Mouse (Mus musculus) embryo, embryonic 11.5 days (tissue): ENCODE results near the gene Ppp1r15b.

ENCODE experiments used
- DNase-seq: peaks from one replicate; pipeline ENCODE4 v3.0.0-alpha.2; 2012; ENCODE audit warnings: low read depth, low spot score

The Ppp1r15b gene

DNA sequence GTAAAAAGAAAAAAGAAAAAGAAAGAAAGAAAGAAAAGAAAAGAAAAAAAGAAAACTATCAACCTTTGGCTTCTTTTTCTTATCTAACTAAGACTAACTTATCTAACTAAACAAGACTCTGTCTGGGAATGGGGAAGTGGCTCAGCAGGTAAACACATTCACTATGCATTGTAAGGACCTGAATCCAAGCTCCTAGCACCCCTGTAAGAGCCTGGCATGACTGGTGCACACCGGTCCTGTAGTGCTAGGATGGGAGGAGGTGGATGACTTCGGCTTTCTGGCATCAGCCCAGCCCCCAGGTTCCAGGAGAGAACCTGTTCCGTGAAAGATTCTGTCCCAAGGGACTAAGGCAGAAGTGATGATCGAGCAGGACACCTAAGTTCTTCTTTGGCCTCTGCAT is 30.6 kb downstream of the Ppp1r15b start:
- no peak for DNase-seq

DNA sequence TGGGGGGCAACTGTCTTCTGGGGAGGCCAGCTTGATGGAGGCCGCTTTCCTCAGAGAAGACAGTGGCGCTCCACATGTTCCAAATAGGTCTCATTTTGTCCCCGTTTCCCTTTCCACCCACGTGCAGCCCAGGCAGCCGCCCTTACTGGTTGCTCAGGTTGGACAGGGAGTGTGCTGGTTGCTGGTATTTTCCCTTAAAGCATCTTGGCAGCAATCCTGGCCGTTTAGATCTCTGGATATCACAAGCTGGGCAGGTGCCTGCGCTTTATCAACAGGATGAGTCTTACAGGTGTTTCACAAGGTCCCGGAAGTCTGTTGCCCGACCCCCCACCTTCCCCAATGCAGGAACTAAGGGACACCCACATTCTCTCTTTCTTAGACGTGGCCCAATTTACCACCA is 31.1 kb downstream of the Ppp1r15b start:
- no peak for DNase-seq

- DNase-seq, result no peak
These were observed 32.0 kb downstream of the Ppp1r15b start for GRCm38 (mm10) chr1:133162981-133163380.

GRCm38 (mm10) chr1:133163820-133164431 is 33.0 kb downstream of the Ppp1r15b start, which contains the start of gene Plekha6:
Plekha6 (plus strand) TSS chr1:133164210.
- DNase-seq, result no peak

- no peak for DNase-seq
These were observed 33.7 kb downstream of the Ppp1r15b start for GRCm38 (mm10) chr1:133164591-133165011.

DNA sequence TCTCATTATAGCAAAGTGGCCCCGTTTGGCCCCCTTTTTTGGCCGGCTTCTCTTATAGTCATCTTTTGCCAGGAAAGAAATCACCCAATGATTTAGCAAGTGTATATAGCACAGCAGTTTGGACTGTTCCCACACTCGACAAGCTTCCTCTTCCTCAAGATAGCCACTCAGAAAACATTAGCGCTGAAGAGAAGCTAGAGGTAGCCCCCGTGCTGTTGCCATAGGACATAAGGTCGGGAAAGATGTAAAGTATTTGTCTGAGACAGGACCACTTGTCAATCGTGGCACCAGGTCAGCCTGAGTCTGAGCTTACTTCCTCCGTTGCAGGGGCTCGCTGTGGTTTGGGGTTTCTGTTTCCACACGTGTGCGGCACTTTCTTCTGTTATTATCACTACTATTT is 34.2 kb downstream of the Ppp1r15b start:
- no peak for DNase-seq

- DNase-seq, result no peak
These were observed 37.5 kb downstream of the Ppp1r15b start for GRCm38 (mm10) chr1:133168318-133169060.

GRCm38 (mm10) chr1:133170196-133170595 is 39.3 kb downstream of the Ppp1r15b start:
- DNase-seq, result no peak

DNA sequence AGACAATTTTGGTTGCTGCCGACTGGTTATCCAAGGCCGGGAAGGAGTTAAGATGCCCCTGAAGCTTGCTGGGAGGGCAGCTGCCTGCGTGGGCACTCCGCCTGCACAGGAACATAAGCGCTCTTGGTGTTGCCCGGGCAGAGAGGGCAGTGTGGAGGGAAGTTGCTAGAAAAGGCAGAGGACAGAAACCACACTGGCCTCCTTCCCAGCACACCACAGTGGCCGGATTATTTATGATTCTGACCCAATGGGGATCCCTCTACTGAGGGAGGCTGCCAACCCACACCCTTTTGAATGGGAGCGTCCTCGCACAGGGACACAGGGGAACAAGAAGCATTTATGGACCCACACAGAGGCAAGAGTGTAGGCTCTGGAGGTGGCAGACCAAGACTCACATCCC is 40.4 kb downstream of the Ppp1r15b start:
- DNase-seq, result no peak

- no peak for DNase-seq
These were observed 44.2 kb downstream of the Ppp1r15b start for GRCm38 (mm10) chr1:133175150-133175549.

DNA sequence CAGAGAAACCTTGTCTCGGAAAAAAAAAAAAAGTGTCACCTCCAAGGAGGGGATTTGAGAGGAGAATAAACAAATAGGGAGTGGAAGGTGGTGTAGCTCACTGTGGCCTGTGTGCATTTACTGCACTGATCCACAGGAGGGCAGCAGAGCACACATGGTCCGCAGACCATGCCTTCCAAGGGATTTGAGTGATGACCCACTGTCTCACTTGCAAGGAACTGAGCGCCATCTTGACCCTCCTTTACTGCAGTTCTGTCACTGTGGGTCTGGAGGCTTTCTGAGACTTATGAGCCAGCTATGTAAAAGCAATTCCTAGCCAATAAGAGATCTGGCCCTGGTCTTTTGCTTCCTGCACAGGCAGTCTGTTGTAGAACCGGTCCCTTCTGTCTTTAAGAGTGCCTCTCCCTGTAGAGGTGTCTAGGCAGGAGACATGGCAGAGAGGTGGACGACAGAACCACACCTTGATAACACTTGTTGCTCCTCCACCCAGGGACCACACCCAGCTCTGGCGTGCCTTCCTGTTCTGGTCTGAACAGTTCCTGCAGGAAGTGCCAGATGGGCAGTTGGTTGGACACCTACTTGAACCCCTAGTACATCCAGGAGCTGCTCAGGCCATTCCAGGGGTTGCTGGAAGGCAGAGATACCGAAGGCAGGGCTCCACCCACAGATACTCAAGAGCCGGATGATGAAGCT is 46.7 kb downstream of the Ppp1r15b start:
- no peak for DNase-seq

GRCm38 (mm10) chr1:133178732-133179440 is 47.9 kb downstream of the Ppp1r15b start:
- no peak for DNase-seq

- DNase-seq, result peak; percentile 74
These were observed 50.4 kb downstream of the Ppp1r15b start for GRCm38 (mm10) chr1:133181072-133182015.

DNA sequence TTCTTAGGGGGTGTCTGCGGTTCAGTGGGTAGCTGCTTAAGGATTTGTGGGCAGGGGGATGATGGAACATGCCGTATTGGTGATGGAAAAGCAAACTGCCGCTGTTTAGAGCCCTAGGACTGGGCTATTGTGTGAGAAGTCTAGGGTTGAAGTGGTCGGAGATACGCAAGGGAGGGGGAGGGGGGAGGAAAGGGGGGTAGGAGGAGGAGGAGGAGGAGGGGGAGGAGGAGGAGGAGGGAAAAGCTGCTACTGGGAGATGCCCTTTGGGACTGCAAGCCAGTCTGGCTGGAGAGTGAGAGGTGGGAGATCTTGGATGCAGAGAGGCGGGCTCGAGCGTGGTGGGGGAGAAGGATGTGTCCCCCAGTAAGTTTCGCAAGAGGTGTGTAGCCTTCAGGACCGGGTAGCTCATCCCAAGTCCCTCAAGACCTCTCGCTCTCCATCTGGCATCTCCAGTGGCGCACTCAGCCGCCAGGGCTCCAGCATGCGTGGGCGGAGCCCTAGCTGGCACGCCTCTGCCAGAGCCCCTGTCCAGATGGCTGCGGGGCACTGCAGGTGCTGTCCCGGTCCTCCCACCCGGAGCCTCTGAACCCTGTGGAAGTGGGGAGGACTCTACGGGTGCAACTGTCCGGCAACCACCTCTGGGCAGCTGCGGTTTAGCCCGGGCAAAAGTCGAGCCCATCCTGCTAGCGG is 51.2 kb downstream of the Ppp1r15b start:
- no peak for DNase-seq

DNA sequence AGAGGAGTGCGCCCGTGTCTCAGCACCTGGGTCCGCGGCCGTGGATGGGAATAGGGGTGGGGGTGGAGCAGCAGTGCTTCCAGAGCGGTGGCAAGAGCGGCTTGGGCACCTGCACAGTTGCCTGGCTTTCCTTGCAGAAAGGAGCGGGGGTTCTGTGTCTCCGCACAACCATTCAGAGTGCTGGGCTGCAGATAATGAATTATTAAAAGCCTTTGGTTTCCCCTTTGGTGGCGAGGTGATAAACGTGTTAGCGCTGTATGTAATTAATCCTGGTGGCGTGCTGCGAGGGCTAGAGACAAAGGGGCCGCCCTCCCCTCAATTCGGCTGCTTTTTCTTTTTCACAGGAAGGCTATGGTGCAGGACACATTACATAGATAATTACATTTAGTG is 51.8 kb downstream of the Ppp1r15b start:
- no peak for DNase-seq

DNA sequence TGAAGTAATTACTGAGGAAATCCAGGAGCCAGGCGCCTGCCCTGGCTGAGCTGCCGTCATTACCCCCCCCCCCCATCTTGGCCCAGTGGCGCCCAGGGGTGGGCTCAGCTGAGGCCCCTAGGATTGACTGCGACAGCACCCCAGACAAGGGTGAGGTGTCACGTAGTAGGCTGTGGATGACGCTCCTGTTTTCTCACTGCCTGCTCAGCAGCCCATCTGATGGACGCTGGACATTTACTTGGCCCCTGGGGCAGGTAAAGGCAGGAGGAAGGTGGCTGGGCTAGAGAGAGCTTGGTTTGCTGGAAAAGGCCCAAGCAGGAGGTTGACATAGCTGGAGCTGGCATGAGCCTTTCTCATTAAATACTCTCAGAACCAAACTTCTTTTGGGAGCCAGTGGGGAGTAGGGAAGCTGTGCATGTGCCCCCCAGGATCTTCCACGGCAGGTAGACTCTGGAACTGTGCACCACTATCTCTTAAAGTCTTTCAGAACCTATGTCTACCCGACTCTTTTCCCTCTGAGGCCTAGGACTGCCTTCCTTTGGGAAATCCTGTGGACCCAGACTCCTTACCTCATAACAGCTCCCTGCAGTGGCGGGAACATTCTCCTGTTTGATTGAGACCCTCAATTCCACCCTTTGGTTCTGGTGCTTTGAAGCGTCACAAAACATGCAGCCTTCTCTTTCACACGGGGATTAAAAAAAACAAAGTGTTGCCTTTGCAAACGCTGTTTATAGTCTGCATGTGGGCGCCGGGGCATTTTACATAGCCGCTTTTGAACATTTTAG is 52.4 kb downstream of the Ppp1r15b start:
- DNase-seq, result no peak

DNA sequence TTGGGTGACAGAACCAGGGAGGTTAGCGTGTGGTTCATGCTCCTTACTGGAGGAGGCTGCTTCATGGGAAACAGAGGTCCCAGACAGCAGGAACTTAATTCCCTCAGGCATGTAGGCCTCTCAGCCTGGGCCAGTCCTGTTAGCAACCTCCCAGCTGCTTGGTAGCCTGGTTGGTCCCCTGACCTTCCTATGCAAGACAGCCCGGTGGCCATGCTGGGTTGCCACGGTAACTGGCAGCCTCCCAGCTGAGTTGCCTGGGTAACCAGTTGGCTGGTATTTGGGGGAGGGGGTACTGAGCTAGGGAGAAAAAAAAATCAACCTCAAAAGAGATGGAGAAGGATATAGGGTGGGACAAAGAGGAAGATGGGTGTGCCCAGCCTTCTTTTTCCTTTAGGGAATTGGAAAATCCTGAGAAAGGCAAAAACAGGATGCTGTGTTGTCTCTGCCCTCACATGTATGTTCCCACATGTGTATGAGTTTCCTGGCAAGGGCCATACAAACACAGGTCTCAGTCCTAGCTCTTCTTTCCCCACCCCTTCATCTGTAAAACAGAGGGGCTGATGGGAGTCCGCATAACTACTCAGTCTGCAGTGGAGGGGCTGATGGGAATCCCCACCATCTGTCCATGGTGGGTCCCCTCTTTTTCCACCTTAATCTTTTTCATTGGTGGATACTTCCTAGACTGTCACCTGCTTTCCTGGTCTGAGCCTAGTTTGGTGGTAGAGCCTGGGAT is 57.2 kb downstream of the Ppp1r15b start:
- peak; percentile 69 for DNase-seq

GRCm38 (mm10) chr1:133188719-133189118 is 57.8 kb downstream of the Ppp1r15b start:
- DNase-seq, result no peak
